Mouse (Mus musculus): ENCODE measurements around the gene Abtb1. TPM values are rescaled to one million over a fixed set of nuclear protein-coding genes. Genes with fewer than 3 reads are reported as not detected.

The Abtb1 gene
- polyA plus RNA-seq, 2 experiments: 39.0 to 43.1 TPM

DNA sequence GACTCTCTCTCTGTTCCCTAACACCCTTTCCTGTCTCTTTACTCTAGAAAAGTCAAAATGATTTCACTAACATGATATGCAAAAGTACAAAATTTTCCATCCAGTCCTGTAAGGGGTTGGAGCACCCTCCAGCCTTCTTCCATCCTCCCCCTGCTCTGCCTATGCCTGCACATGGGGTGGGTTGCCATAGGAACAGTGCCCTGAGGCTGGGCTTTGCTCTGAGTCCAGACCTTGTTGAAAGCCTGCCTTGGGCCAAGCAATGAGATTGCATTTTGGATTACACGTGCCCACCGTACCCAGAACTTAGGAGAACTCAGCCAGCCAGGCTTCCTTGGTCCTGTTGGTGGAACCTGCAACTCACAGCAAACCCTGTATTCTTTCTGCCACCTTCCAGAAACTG is 48.5 kb downstream of the Abtb1 start:
- no peaks in the 10 kb centered on the region for H3K27me3 ChIP-seq (ENCODE audit: control insufficient read depth, insufficient read depth, low read length)
- ATAC-seq (ENCODE audit: insufficient read depth) (no peak), DNase-seq (ENCODE audit: low read depth in 3 of 3, low spot score in 3 of 3) (no peak)
- 77% methylated on average over 2 of the region's 2 CpGs for WGBS (ENCODE audit: insufficient replicate concordance)
- no peak overlapping the region for H3K27ac ChIP-seq
- H3K9me3 ChIP-seq (ENCODE audit: control insufficient read depth, low read length): no peaks in the 10 kb centered on the region
- no peak overlapping the region for H3K4me2 ChIP-seq (ENCODE audit: low read depth)
- H3K4me1 ChIP-seq (replicated peaks; ENCODE audit: control insufficient read depth in 2 of 2, insufficient read depth in 2 of 2, low read length in 1 of 2): peaks cover 0 to 5% of the 10 kb centered on the region in 2 experiments; a peak in 2 of 4 replicates
- no peak overlapping the region for H3K4me3 ChIP-seq (ENCODE audit: insufficient read depth in 1 of 2, low read depth in 2 of 2, low read length in 2 of 2)
- H3K9ac ChIP-seq (replicated peaks): no peak overlapping the region
- H3K36me3 ChIP-seq (replicated peaks; ENCODE audit: control insufficient read depth, insufficient read depth, low read depth): no peaks in the 10 kb centered on the region
- TF ChIP-seq EP300 (IDR thresholded peaks at IDR 0.05; ENCODE audit: low read depth) (no peak), CTCF (IDR thresholded peaks at IDR 0.05; ENCODE audit: low read depth) (no peak)

DNA sequence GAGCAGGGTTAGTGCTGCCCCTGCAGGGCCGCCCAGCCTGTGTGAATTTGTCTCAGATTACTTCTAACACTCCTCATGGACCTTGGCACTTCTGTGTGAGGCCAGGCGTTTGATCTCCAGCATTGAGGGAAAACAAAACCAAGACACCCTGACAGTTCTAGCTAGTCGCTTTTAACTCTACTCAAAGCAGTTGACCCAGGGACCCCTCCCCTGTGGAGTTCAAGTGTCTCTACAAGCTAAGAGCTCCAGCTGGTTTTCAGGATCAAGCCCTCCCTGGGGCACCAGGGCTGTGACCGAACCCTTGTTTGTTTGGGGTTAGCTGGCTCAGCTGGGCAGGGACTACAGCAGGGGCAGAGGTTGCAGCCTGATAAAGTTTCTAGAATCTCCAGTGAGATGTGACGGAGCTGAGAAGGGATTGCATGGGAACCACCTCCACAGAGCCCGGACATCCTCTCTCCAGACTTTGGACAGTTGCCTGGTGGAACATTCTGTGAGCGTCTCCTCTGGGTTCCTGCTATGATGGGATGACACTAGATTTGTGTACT is 49.6 kb downstream of the Abtb1 start:
- DNase-seq (ENCODE audit: low read depth in 3 of 3, low spot score in 3 of 3) (no peak), ATAC-seq (ENCODE audit: insufficient read depth) (no peak)
- no peak for TF ChIP-seq CTCF (IDR thresholded peaks at IDR 0.05; ENCODE audit: low read depth)
- no peak for TF ChIP-seq EP300 (IDR thresholded peaks at IDR 0.05; ENCODE audit: low read depth)
- Histone ChIP-seq H3K4me2 (ENCODE audit: low read depth) (no peak overlapping the region), H3K27ac (no peak overlapping the region), H3K9ac (replicated peaks) (no peak overlapping the region), H3K27me3 (ENCODE audit: control insufficient read depth, insufficient read depth, low read length) (no peaks in the 10 kb centered on the region), H3K36me3 (replicated peaks; ENCODE audit: control insufficient read depth, insufficient read depth, low read depth) (no peaks in the 10 kb centered on the region), H3K9me3 (ENCODE audit: control insufficient read depth, low read length) (no peaks in the 10 kb centered on the region), H3K4me3 (ENCODE audit: insufficient read depth in 1 of 2, low read depth in 2 of 2, low read length in 2 of 2) (no peak overlapping the region), H3K4me1 (replicated peaks; ENCODE audit: control insufficient read depth in 2 of 2, insufficient read depth in 2 of 2, low read length in 1 of 2) (peaks cover 0 to 5% of the 10 kb centered on the region in 2 experiments; a peak in 2 of 4 replicates)
- WGBS (ENCODE audit: insufficient replicate concordance): 65% methylated on average over 7 of the region's 7 CpGs

DNA sequence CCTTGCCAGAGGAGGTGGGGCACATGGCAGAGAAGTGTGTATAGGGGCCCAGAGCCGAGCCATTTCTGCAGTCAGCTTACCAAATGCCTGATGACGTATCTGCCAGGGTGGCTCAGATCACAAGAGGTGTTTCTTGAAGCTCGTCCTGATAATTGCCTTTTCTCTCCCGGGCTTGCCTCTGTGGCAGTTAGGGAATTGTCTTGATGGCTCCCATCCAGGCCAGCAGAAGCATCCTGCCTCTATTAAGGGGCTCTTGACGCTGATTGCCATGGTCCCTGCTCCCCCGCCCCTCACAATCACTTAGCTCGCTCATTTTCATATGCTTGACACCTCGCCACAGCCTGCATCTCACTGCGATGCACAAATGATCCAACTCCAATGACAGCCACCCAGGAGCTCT is 50.5 kb downstream of the Abtb1 start:
- WGBS (ENCODE audit: insufficient replicate concordance): 63% methylated on average over 9 of the region's 9 CpGs
- no peak for TF ChIP-seq EP300 (IDR thresholded peaks at IDR 0.05; ENCODE audit: low read depth)
- no peak for TF ChIP-seq CTCF (IDR thresholded peaks at IDR 0.05; ENCODE audit: low read depth)
- H3K36me3 ChIP-seq (replicated peaks; ENCODE audit: control insufficient read depth, insufficient read depth, low read depth): no peaks in the 10 kb centered on the region
- H3K4me1 ChIP-seq (replicated peaks; ENCODE audit: control insufficient read depth in 2 of 2, insufficient read depth in 2 of 2, low read length in 1 of 2): peaks cover 0 to 5% of the 10 kb centered on the region in 2 experiments; a peak in 2 of 4 replicates
- no peak overlapping the region for H3K4me2 ChIP-seq (ENCODE audit: low read depth)
- DNase-seq (ENCODE audit: low read depth in 3 of 3, low spot score in 3 of 3) (no peak), ATAC-seq (ENCODE audit: insufficient read depth) (no peak)
- no peaks in the 10 kb centered on the region for H3K9me3 ChIP-seq (ENCODE audit: control insufficient read depth, low read length)
- H3K27ac ChIP-seq: no peak overlapping the region
- H3K27me3 ChIP-seq (ENCODE audit: control insufficient read depth, insufficient read depth, low read length): no peaks in the 10 kb centered on the region
- H3K9ac ChIP-seq (replicated peaks): no peak overlapping the region
- no peak overlapping the region for H3K4me3 ChIP-seq (ENCODE audit: insufficient read depth in 1 of 2, low read depth in 2 of 2, low read length in 2 of 2)

DNA sequence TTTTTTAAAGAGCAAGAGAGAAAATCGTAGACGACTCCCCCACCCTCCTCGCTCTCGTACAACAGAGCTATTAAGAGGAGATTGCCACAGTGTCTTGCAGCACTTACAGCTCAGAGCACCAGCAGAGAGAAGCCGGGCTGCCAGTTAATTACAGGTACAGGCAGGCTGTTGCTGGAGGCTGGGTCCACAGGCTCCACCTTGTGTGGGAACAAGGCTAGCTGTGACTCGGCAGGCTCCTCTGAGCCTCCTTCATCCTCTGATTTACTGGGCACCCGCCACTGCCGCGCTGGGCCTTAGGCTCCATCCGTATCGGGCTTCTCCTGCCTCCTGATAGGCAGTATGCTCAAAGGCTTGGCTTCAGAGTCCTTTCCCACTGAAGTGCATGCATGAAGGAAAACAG is 53.6 kb downstream of the Abtb1 start:
- 80% methylated on average over 11 of the region's 11 CpGs for WGBS (ENCODE audit: insufficient replicate concordance)
- H3K9ac ChIP-seq (replicated peaks): no peak overlapping the region
- H3K4me1 ChIP-seq (replicated peaks; ENCODE audit: control insufficient read depth in 2 of 2, insufficient read depth in 2 of 2, low read length in 1 of 2): peaks cover 11 to 18% of the 10 kb centered on the region in 2 experiments
- H3K4me2 ChIP-seq (ENCODE audit: low read depth): no peak overlapping the region
- no peaks in the 10 kb centered on the region for H3K9me3 ChIP-seq (ENCODE audit: control insufficient read depth, low read length)
- H3K27me3 ChIP-seq (ENCODE audit: control insufficient read depth, insufficient read depth, low read length): no peaks in the 10 kb centered on the region
- ATAC-seq (ENCODE audit: insufficient read depth): no peak
- DNase-seq (ENCODE audit: low read depth in 3 of 3, low spot score in 3 of 3): no peak
- no peak overlapping the region for H3K4me3 ChIP-seq (ENCODE audit: insufficient read depth in 1 of 2, low read depth in 2 of 2, low read length in 2 of 2)
- no peak overlapping the region for H3K27ac ChIP-seq
- TF ChIP-seq CTCF (IDR thresholded peaks at IDR 0.05; ENCODE audit: low read depth) (no peak), EP300 (IDR thresholded peaks at IDR 0.05; ENCODE audit: low read depth) (no peak)
- no peaks in the 10 kb centered on the region for H3K36me3 ChIP-seq (replicated peaks; ENCODE audit: control insufficient read depth, insufficient read depth, low read depth)

DNA sequence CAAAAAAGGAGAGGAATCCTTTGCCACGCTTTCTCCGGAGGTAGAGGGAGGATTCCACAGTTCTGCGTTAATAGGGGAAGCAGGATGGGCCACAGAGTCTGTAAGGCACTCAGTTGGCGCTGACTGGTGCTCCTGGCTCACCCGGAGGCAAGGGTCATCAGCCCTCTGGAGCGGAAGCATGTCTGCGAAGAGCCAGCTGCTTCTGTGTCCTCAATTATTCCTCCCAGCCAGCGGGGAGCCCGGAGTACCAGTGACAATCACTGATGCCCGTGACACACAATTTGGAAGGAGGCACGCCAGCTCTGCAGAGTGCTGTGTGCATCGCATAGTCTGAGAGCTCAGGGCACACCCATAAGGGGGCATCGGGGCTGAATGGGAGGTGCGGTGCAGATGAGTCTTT is 54.3 kb downstream of the Abtb1 start:
- ATAC-seq (ENCODE audit: insufficient read depth) (no peak), DNase-seq (ENCODE audit: low read depth in 3 of 3, low spot score in 3 of 3) (no peak)
- Histone ChIP-seq H3K9me3 (ENCODE audit: control insufficient read depth, low read length) (no peaks in the 10 kb centered on the region), H3K4me1 (replicated peaks; ENCODE audit: control insufficient read depth in 2 of 2, insufficient read depth in 2 of 2, low read length in 1 of 2) (peaks cover 17 to 25% of the 10 kb centered on the region in 2 experiments), H3K27me3 (ENCODE audit: control insufficient read depth, insufficient read depth, low read length) (no peaks in the 10 kb centered on the region), H3K9ac (replicated peaks) (no peak overlapping the region), H3K4me3 (ENCODE audit: insufficient read depth in 1 of 2, low read depth in 2 of 2, low read length in 2 of 2) (no peak overlapping the region), H3K27ac (no peak overlapping the region), H3K36me3 (replicated peaks; ENCODE audit: control insufficient read depth, insufficient read depth, low read depth) (no peaks in the 10 kb centered on the region), H3K4me2 (ENCODE audit: low read depth) (no peak overlapping the region)
- WGBS (ENCODE audit: insufficient replicate concordance): 83% methylated on average over 14 of the region's 14 CpGs
- TF ChIP-seq CTCF (IDR thresholded peaks at IDR 0.05; ENCODE audit: low read depth) (no peak), EP300 (IDR thresholded peaks at IDR 0.05; ENCODE audit: low read depth) (no peak)
